In genomic region chr11:6877740-6878139, GRCm38 (mm10) we compare ENCODE assay signal across 26 mouse cellular contexts. TPM values are rescaled to one million over a fixed set of nuclear protein-coding genes. Genes with fewer than 3 reads are reported as not detected.
DNase-seq lines count a peak whose midpoint lies in the region; ATAC-seq and TF ChIP-seq lines count a peak whose summit lies in the region.
"Had no signal": no experiment of that assay in that cellular context is flagged by ENCODE, and none has a peak within 500 bp of the region (broad histone marks: within the 10 kb centered on the region; RNA-seq: fewer than 3 reads in every experiment).

No protein-coding gene starts in this region.

- no peaks in the 10 kb centered on the region for H3K27me3 ChIP-seq in heart, embryonic 16.5 days (ENCODE audit: control insufficient read depth, insufficient read depth, low read length)
- no peaks in the 10 kb centered on the region for H3K27me3 ChIP-seq in intestine, embryonic 14.5 days (replicated peaks; ENCODE audit: control insufficient read depth, insufficient read depth, low read length)
- H3K27me3 ChIP-seq in intestine, embryonic 16.5 days (replicated peaks; ENCODE audit: control insufficient read depth, insufficient read depth, low read length), result no peaks in the 10 kb centered on the region
- H3K27me3 ChIP-seq in lung, embryonic 14.5 days (ENCODE audit: insufficient read depth, low read length), result no peaks in the 10 kb centered on the region
- H3K27me3 ChIP-seq: forebrain, embryonic 13.5 days; hindbrain, embryonic 15.5 days had no signal

- no peaks in the 10 kb centered on the region for H3K36me3 ChIP-seq in heart, embryonic 16.5 days (ENCODE audit: control insufficient read depth, insufficient read depth)
- no peaks in the 10 kb centered on the region for H3K36me3 ChIP-seq in intestine, embryonic 14.5 days (ENCODE audit: control insufficient read depth, insufficient read depth, low read length)
- H3K36me3 ChIP-seq in intestine, embryonic 16.5 days (ENCODE audit: control insufficient read depth, insufficient read depth, low read length), result no peaks in the 10 kb centered on the region
- no peaks in the 10 kb centered on the region for H3K36me3 ChIP-seq in lung, embryonic 14.5 days (ENCODE audit: insufficient read depth)
- H3K36me3 ChIP-seq: embryonic facial prominence, embryonic 10.5 days; hindbrain, embryonic 15.5 days had no signal

- no peak overlapping the region for H3K9ac ChIP-seq in heart, embryonic 16.5 days (ENCODE audit: low read length)
- no peak overlapping the region for H3K9ac ChIP-seq in intestine, embryonic 14.5 days (ENCODE audit: low read length)
- H3K9ac ChIP-seq in intestine, embryonic 16.5 days (ENCODE audit: low read depth, low read length), result no peak overlapping the region
- H3K9ac ChIP-seq in lung, embryonic 14.5 days, result no peak overlapping the region
- H3K9ac ChIP-seq: forebrain, embryonic 13.5 days; forebrain, postnatal 0 days; hindbrain, embryonic 15.5 days had no signal

- H3K4me3 ChIP-seq in heart, embryonic 16.5 days (ENCODE audit: low read length), result no peak overlapping the region
- H3K4me3 ChIP-seq in intestine, embryonic 14.5 days (ENCODE audit: low read depth, low read length), result no peak overlapping the region
- H3K4me3 ChIP-seq in intestine, embryonic 16.5 days (ENCODE audit: low read length), result no peak overlapping the region
- no peak overlapping the region for H3K4me3 ChIP-seq in lung, embryonic 14.5 days (ENCODE audit: low read depth, low read length)
- H3K4me3 ChIP-seq: embryonic facial prominence, embryonic 10.5 days; forebrain, embryonic 13.5 days; hindbrain, embryonic 15.5 days had no signal

- 0 out of 2 replicates have a peak, but pooled peaks have one; percentile 18 for ATAC-seq in heart, embryonic 16.5 days (replicated peaks; ENCODE audit: extremely low read depth, insufficient read depth, low FRiP score)
- ATAC-seq in intestine, embryonic 14.5 days (replicated peaks; ENCODE audit: low FRiP score, low TSS enrichment, low read depth), result no peak
- no peak for ATAC-seq in intestine, embryonic 16.5 days
- no peak for ATAC-seq in lung, embryonic 14.5 days (ENCODE audit: insufficient read depth)
- ATAC-seq: activated CD4-positive, CD25-positive, alpha-beta regulatory T cell, adult 4 months; forebrain, embryonic 13.5 days; forebrain, postnatal 0 days; Patski had no signal

- no peak for TF ChIP-seq CTCF in lung, embryonic 14.5 days (IDR thresholded peaks at IDR 0.05; ENCODE audit: low read depth)

- H3K4me1 ChIP-seq in heart, embryonic 16.5 days (ENCODE audit: control insufficient read depth, insufficient read depth, low read length), result peaks cover 5% of the 10 kb centered on the region; the same call in 1 of the 2 replicates
- no peaks in the 10 kb centered on the region for H3K4me1 ChIP-seq in intestine, embryonic 14.5 days (replicated peaks; ENCODE audit: control insufficient read depth, insufficient read depth, low read length)
- H3K4me1 ChIP-seq in intestine, embryonic 16.5 days (ENCODE audit: control insufficient read depth, insufficient read depth, low read length), result no peaks in the 10 kb centered on the region
- no peaks in the 10 kb centered on the region for H3K4me1 ChIP-seq in lung, embryonic 14.5 days (ENCODE audit: insufficient read depth)
- H3K4me1 ChIP-seq: forebrain, embryonic 13.5 days; hindbrain, embryonic 15.5 days had no signal

- 19% methylated on average over 6 of the region's 6 CpGs for WGBS in heart, embryonic 16.5 days
- WGBS in intestine, embryonic 14.5 days, result 62% methylated on average over 6 of the region's 6 CpGs
- WGBS in intestine, embryonic 16.5 days, result 63% methylated on average over 6 of the region's 6 CpGs
- WGBS in lung, embryonic 14.5 days, result 44% methylated on average over 6 of the region's 6 CpGs

- DNase-seq in heart, adult 11 months, result peak; percentile 67
- no peak for DNase-seq in heart, postnatal 4 days
- DNase-seq in heart, adult 8-10 months (ENCODE audit: low spot score), result no peak
- peak; percentile 15 for DNase-seq in intestine, embryonic 14.5 days (ENCODE audit: low spot score)
- DNase-seq in lung, embryonic 14.5 days, result peak; percentile 6
- no peak for DNase-seq in lung, postnatal 36 days
- DNase-seq: adrenal gland, postnatal 14 days; cerebellum, adult 11-12 months; cerebellum, adult 9-10 months; forebrain, postnatal 0 days; gastrocnemius, postnatal 25 days; kidney, adult 11 months had no signal

- H3K9me3 ChIP-seq in heart, embryonic 16.5 days (replicated peaks; ENCODE audit: control insufficient read depth, low read length), result peaks cover 3% of the 10 kb centered on the region; the same call in 1 of the 2 replicates
- no peaks in the 10 kb centered on the region for H3K9me3 ChIP-seq in intestine, embryonic 14.5 days (ENCODE audit: control insufficient read depth, low read length)
- H3K9me3 ChIP-seq in intestine, embryonic 16.5 days (ENCODE audit: control insufficient read depth, low read length), result no peaks in the 10 kb centered on the region
- no peaks in the 10 kb centered on the region for H3K9me3 ChIP-seq in lung, embryonic 14.5 days (ENCODE audit: low read depth, low read length)
- H3K9me3 ChIP-seq: embryonic facial prominence, embryonic 10.5 days; forebrain, embryonic 13.5 days; hindbrain, embryonic 15.5 days had no signal

- peak overlapping the region; percentile 13; the same call in 1 of the 2 replicates for H3K4me2 ChIP-seq in heart, embryonic 16.5 days (ENCODE audit: low read depth, low read length)
- H3K4me2 ChIP-seq in intestine, embryonic 14.5 days (ENCODE audit: low read length), result no peak overlapping the region
- no peak overlapping the region for H3K4me2 ChIP-seq in intestine, embryonic 16.5 days (ENCODE audit: low read depth, low read length)
- H3K4me2 ChIP-seq in lung, embryonic 14.5 days, result no peak overlapping the region
- H3K4me2 ChIP-seq: forebrain, embryonic 13.5 days; hindbrain, embryonic 15.5 days had no signal

- no peak overlapping the region for H3K27ac ChIP-seq in heart, embryonic 16.5 days (ENCODE audit: low read length)
- no peak overlapping the region for H3K27ac ChIP-seq in intestine, embryonic 14.5 days (ENCODE audit: low read depth)
- H3K27ac ChIP-seq in intestine, embryonic 16.5 days (ENCODE audit: low read length), result no peak overlapping the region
- no peak overlapping the region for H3K27ac ChIP-seq in lung, embryonic 14.5 days (ENCODE audit: low read depth)
- H3K27ac ChIP-seq: embryonic facial prominence, embryonic 10.5 days; forebrain, embryonic 13.5 days; hindbrain, embryonic 15.5 days had no signal

RNA-seq across cellular contexts. Expression of gene Gm11983, which starts 40.3 kb away (rescaled TPM):
- not detected for total RNA-seq in heart, postnatal 4 days (2021)
- not detected in 2 replicates for polyA plus RNA-seq in heart, embryonic 16.5 days (2015; fragmentation: Nextera tagmentation; extraction: Ambion mirVana)
- not detected for total RNA-seq in heart, adult 8-10 months (2022)
- not detected in 2 replicates for polyA plus RNA-seq in intestine, embryonic 14.5 days (2014; fragmentation: Nextera tagmentation; extraction: Ambion mirVana)
- polyA plus RNA-seq in intestine, embryonic 16.5 days (2015; fragmentation: Nextera tagmentation; extraction: Ambion mirVana), result not detected in 2 replicates
- polyA plus RNA-seq in lung, embryonic 14.5 days (2014; fragmentation: Nextera tagmentation; extraction: Ambion mirVana), result not detected in 2 replicates
- total RNA-seq: adrenal gland, adult 18-20 months; adrenal gland, postnatal 14 days; CH12.LX; forebrain, postnatal 0 days; gastrocnemius, adult 18-20 months; gastrocnemius, postnatal 25 days; heart, adult 18-20 months had no signal
- polyA plus RNA-seq: activated CD4-positive, CD25-positive, alpha-beta regulatory T cell, adult 4 months; embryonic facial prominence, embryonic 10.5 days; embryonic facial prominence, embryonic 14.5 days; forebrain, embryonic 13.5 days; forebrain, postnatal 0 days; hindbrain, embryonic 11.5 days; hindbrain, embryonic 15.5 days; kidney, embryonic 14.5 days; Patski had no signal

Comparison
In these comparisons a context has a peak if more than half of its experiments do, and no peak if none do; other contexts are left out.
1. DNase-seq: peak in heart, adult 11 months (single experiment), intestine, embryonic 14.5 days (single experiment) and lung, embryonic 14.5 days (single experiment); none in heart, postnatal 4 days (single experiment), heart, adult 8-10 months (single experiment) and lung, postnatal 36 days (single experiment).